8 mouse cellular contexts compared by ENCODE assay signal in the genomic region with DNA sequence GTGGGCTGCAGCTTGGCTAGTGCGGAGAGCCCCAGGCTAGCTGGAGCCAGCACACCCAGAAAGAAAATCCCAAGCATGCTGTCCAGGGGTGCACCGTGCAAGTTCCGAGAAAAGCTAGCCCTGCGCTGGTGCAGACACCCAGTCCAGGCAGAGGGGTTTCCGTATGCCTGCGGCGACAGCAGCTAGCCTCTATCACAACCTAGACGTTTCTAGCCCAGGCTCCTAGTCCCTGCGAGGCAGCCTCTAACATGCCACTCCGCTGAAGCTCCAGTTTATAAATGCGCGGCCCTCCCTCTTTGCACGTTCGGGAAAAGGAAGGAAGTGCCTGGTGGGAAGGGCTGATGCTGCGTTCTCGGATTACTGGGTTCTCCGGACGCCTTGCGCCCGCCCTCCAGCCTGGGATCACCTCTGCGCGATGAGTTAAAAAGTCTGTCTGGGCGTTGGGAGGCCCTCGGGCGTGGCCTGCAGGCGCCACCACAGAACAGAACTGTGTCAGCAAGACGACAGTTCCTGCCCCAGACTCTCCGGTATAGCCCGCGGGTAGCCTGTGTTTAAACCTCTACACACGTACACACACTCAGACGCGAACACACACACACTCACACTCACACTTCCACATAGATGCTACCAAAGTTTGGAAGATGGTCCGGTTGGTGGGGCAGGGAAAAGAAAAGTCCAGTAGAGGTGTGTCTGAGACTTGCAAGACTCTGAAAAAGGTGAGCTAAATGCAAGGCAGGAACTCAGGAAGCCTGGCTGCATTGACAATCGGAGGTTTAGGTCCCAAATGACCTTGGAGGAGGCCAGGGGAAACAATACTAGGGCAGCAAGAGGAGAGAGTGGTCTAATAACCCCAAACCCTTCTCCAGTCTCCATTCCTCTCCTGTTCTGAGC. TPM values are rescaled to one million over a fixed set of nuclear protein-coding genes. Genes with fewer than 3 reads are reported as not detected.
DNase-seq lines count a peak whose midpoint lies in the region; ATAC-seq lines count a peak whose summit lies in the region.

A gene (minus strand): TSS at position 319 of the 891 bp plus-strand sequence.

- 3% methylated on average over 35 of the region's 35 CpGs for WGBS in hindbrain, embryonic 13.5 days
- 2% methylated on average over 35 of the region's 35 CpGs for WGBS in limb, embryonic 13.5 days
- WGBS in midbrain, embryonic 11.5 days: 3% methylated on average over 34 of the region's 35 CpGs
- 3% methylated on average over 35 of the region's 35 CpGs for WGBS in stomach, embryonic 14.5 days

- DNase-seq in B cell, adult 2 months: peak; percentile 61 to 66
- peak; percentile 63 for DNase-seq in adrenal gland, postnatal 25 days
- DNase-seq in gastrocnemius, adult 8-10 months (ENCODE audit: low spot score in 2 of 2): peak; percentile 68 to 79
- DNase-seq in midbrain, embryonic 11.5 days (ENCODE audit: low spot score, missing footprints): peak; percentile 96

- peak; percentile 50 for ATAC-seq in hindbrain, embryonic 13.5 days (ENCODE audit: low FRiP score)
- peak; percentile 63 for ATAC-seq in limb, embryonic 13.5 days (ENCODE audit: low FRiP score, low read depth)
- peak; percentile 54 for ATAC-seq in midbrain, embryonic 11.5 days (ENCODE audit: low FRiP score)
- ATAC-seq in stomach, embryonic 14.5 days (ENCODE audit: insufficient number of reproducible peaks, insufficient read depth, low FRiP score, low read depth): peak; percentile 69
- ATAC-seq in erythroid progenitor cell, adult 5-6 weeks (replicated peaks; ENCODE audit: low FRiP score, poor library complexity, severe bottlenecking): no peak

- peaks cover 30% of the 10 kb centered on the region for H3K4me1 ChIP-seq in hindbrain, embryonic 13.5 days (replicated peaks)
- peaks cover 28% of the 10 kb centered on the region for H3K4me1 ChIP-seq in limb, embryonic 13.5 days
- H3K4me1 ChIP-seq in midbrain, embryonic 11.5 days (ENCODE audit: control insufficient read depth, insufficient read depth, low read length): peaks cover 12% of the 10 kb centered on the region
- H3K4me1 ChIP-seq in stomach, embryonic 14.5 days (ENCODE audit: control insufficient read depth, insufficient read depth, low read length): peaks cover 5% of the 10 kb centered on the region; the same call in 1 of the 2 replicates

- H3K27ac ChIP-seq in hindbrain, embryonic 13.5 days: 0 out of 2 replicates have a peak within 1 kb of the TSS, but pooled peaks have one; percentile 0
- H3K27ac ChIP-seq in limb, embryonic 13.5 days: no peak within 1 kb of the TSS
- no peak within 1 kb of the TSS for H3K27ac ChIP-seq in midbrain, embryonic 11.5 days (ENCODE audit: low read depth, low read length)
- peak within 1 kb of the TSS; percentile 33; the same call in 1 of the 2 replicates for H3K27ac ChIP-seq in stomach, embryonic 14.5 days (ENCODE audit: low read length)

- peak within 1 kb of the TSS; percentile 41 for H3K4me3 ChIP-seq in hindbrain, embryonic 13.5 days
- peak within 1 kb of the TSS; percentile 44 for H3K4me3 ChIP-seq in limb, embryonic 13.5 days
- H3K4me3 ChIP-seq in midbrain, embryonic 11.5 days (ENCODE audit: low read depth, low read length): peak within 1 kb of the TSS; percentile 24
- H3K4me3 ChIP-seq in stomach, embryonic 14.5 days (ENCODE audit: low read depth, low read length): peak within 1 kb of the TSS; percentile 37

- peak within 1 kb of the TSS; percentile 62 for H3K4me2 ChIP-seq in hindbrain, embryonic 13.5 days
- H3K4me2 ChIP-seq in limb, embryonic 13.5 days (replicated peaks): peak within 1 kb of the TSS; percentile 80
- H3K4me2 ChIP-seq in midbrain, embryonic 11.5 days: peak within 1 kb of the TSS; percentile 48
- peak within 1 kb of the TSS; percentile 70 for H3K4me2 ChIP-seq in stomach, embryonic 14.5 days (replicated peaks; ENCODE audit: low read depth, low read length)

- H3K36me3 ChIP-seq in hindbrain, embryonic 13.5 days: no peaks in the 10 kb centered on the region
- no peaks in the 10 kb centered on the region for H3K36me3 ChIP-seq in limb, embryonic 13.5 days
- no peaks in the 10 kb centered on the region for H3K36me3 ChIP-seq in midbrain, embryonic 11.5 days (ENCODE audit: control insufficient read depth, insufficient read depth, low read length)
- H3K36me3 ChIP-seq in stomach, embryonic 14.5 days (ENCODE audit: control insufficient read depth, insufficient read depth, low read length): no peaks in the 10 kb centered on the region

- peak within 1 kb of the TSS; percentile 54 for H3K9ac ChIP-seq in hindbrain, embryonic 13.5 days
- peak within 1 kb of the TSS; percentile 58 for H3K9ac ChIP-seq in limb, embryonic 13.5 days
- H3K9ac ChIP-seq in midbrain, embryonic 11.5 days (ENCODE audit: low read length): peak within 1 kb of the TSS; percentile 24; the same call in 1 of the 2 replicates
- H3K9ac ChIP-seq in stomach, embryonic 14.5 days (replicated peaks; ENCODE audit: low read depth, low read length): peak within 1 kb of the TSS; percentile 14; the same call in 1 of the 2 replicates

- no peaks in the 10 kb centered on the region for H3K9me3 ChIP-seq in hindbrain, embryonic 13.5 days
- no peaks in the 10 kb centered on the region for H3K9me3 ChIP-seq in limb, embryonic 13.5 days
- H3K9me3 ChIP-seq in midbrain, embryonic 11.5 days (ENCODE audit: control insufficient read depth, low read length): no peaks in the 10 kb centered on the region
- no peaks in the 10 kb centered on the region for H3K9me3 ChIP-seq in stomach, embryonic 14.5 days (ENCODE audit: control insufficient read depth, low read depth, low read length)

- H3K27me3 ChIP-seq in hindbrain, embryonic 13.5 days: peaks cover 60% of the 10 kb centered on the region
- H3K27me3 ChIP-seq in limb, embryonic 13.5 days: peaks cover 56% of the 10 kb centered on the region
- peaks cover 36% of the 10 kb centered on the region for H3K27me3 ChIP-seq in midbrain, embryonic 11.5 days (ENCODE audit: control insufficient read depth, insufficient read depth, low read length)
- 0 out of 2 replicates have a peak, but pooled peaks cover 5% of the 10 kb centered on the region for H3K27me3 ChIP-seq in stomach, embryonic 14.5 days (ENCODE audit: control insufficient read depth, insufficient read depth, low read length)

RNA-seq across cellular contexts. Expression of the gene that starts here (rescaled TPM):
- 16.3 and 17.7 TPM in 2 replicates for total RNA-seq in adrenal gland, postnatal 25 days (2021)
- 10 to 100 TPM in 3 of 4 experiments, 1 to 10 TPM in 1; 9.0 to 14.9 (median 10.6) TPM for total RNA-seq in gastrocnemius, adult 8-10 months (2022)
- polyA plus RNA-seq in hindbrain, embryonic 13.5 days (2015; fragmentation: Nextera tagmentation; extraction: Ambion mirVana): 8.8 and 10.3 TPM in 2 replicates
- 12.0 and 13.4 TPM in 2 replicates for polyA plus RNA-seq in limb, embryonic 13.5 days (2015; fragmentation: Nextera tagmentation; extraction: Ambion mirVana)
- polyA plus RNA-seq in midbrain, embryonic 11.5 days (2014; fragmentation: Nextera tagmentation; extraction: Ambion mirVana): 16.3 and 21.0 TPM in 2 replicates
- polyA plus RNA-seq in stomach, embryonic 14.5 days (2014; fragmentation: Nextera tagmentation; extraction: Ambion mirVana): 25.9 and 28.5 TPM in 2 replicates
- total RNA-seq in erythroid progenitor cell, adult 5-6 weeks (2015; ENCODE audit: low replicate concordance): 3.4 and 4.7 TPM in 2 replicates
- total RNA-seq in erythroid progenitor cell, adult 5-6 weeks (2017; ENCODE audit: low replicate concordance): 0.45 and 3.2 TPM in 2 replicates

Comparison
In these comparisons a context has a peak if more than half of its experiments do, and no peak if none do; other contexts are left out.
1. H3K27ac ChIP-seq: peak in hindbrain, embryonic 13.5 days (single experiment) and stomach, embryonic 14.5 days (single experiment); none in limb, embryonic 13.5 days (single experiment) and midbrain, embryonic 11.5 days (single experiment).
2. Peak in every context shown above with its lines, with median percentiles within 50 percentile points of each other: DNase-seq, H3K4me2 ChIP-seq, H3K4me3 ChIP-seq and H3K9ac ChIP-seq.